Mouse (Mus musculus) layer of hippocampus, adult 11-12 months (tissue): ENCODE measurements at regions not wholly inside any gene's neighbourhood (a gene's known extent, or its start where the extent isn't known, plus 50 kb on each side); places are given as distances from the start of the nearest gene placed in this dataset.
A peak's percentile ranks its signal among the peaks of the same experiment; 100 is the strongest.

Source experiments
- DNase-seq: peaks from one replicate; pipeline ENCODE4 v3.0.0; 2022; ENCODE audit warnings: low spot score

GRCm38 (mm10) chr11:44156490-44157345 lies 243.1 kb upstream of the Il12b start:
- no peak for DNase-seq

GRCm38 (mm10) chr11:44158236-44158635 lies 241.6 kb upstream of the Il12b start:
- no peak for DNase-seq

- no peak for DNase-seq
Measured at GRCm38 (mm10) chr11:44161734-44162418, 238.0 kb upstream of the Il12b start.

- no peak for DNase-seq
Measured at GRCm38 (mm10) chr11:44163049-44163448, 236.8 kb upstream of the Il12b start.

- DNase-seq: no peak
Measured at GRCm38 (mm10) chr11:44163748-44164147, 236.1 kb upstream of the Il12b start.

- no peak for DNase-seq
Measured at GRCm38 (mm10) chr11:44164186-44164585, 235.7 kb upstream of the Il12b start.

- DNase-seq: no peak
Measured at GRCm38 (mm10) chr11:44167724-44168500, 232.0 kb upstream of the Il12b start.

GRCm38 (mm10) chr11:44172478-44172877 lies 227.4 kb upstream of the Il12b start:
- no peak for DNase-seq

- no peak for DNase-seq
Measured at GRCm38 (mm10) chr11:44173196-44173595, 226.7 kb upstream of the Il12b start.

GRCm38 (mm10) chr11:44174548-44174947 lies 225.3 kb upstream of the Il12b start:
- DNase-seq: no peak

GRCm38 (mm10) chr11:44179711-44180110 lies 220.2 kb upstream of the Il12b start:
- no peak for DNase-seq

- DNase-seq: no peak
Measured at GRCm38 (mm10) chr11:44183823-44184222, 216.0 kb upstream of the Il12b start.

- peak; percentile 9 for DNase-seq
Measured at GRCm38 (mm10) chr11:44185218-44185890, 214.5 kb upstream of the Il12b start.

- peak; percentile 11 for DNase-seq
Measured at GRCm38 (mm10) chr11:44188202-44188601, 211.7 kb upstream of the Il12b start.

- no peak for DNase-seq
Measured at GRCm38 (mm10) chr11:44193806-44194205, 206.1 kb upstream of the Il12b start.

GRCm38 (mm10) chr11:44202716-44203115 lies 197.1 kb upstream of the Il12b start:
- no peak for DNase-seq

- DNase-seq: no peak
Measured at GRCm38 (mm10) chr11:44204384-44204783, 195.5 kb upstream of the Il12b start.

- DNase-seq: no peak
Measured at GRCm38 (mm10) chr11:44206866-44207265, 193.0 kb upstream of the Il12b start.

- peak; percentile 24 for DNase-seq
Measured at GRCm38 (mm10) chr11:44211871-44212441, 187.9 kb upstream of the Il12b start.

GRCm38 (mm10) chr11:44214095-44214494 lies 185.8 kb upstream of the Il12b start:
- DNase-seq: no peak

GRCm38 (mm10) chr11:44216346-44216745 lies 183.5 kb upstream of the Il12b start:
- DNase-seq: no peak

- no peak for DNase-seq
Measured at GRCm38 (mm10) chr11:44219971-44220370, 179.9 kb upstream of the Il12b start.
